Mouse (Mus musculus): ENCODE results near the gene Gm7971. TPM values are rescaled to one million over a fixed set of nuclear protein-coding genes. Genes with fewer than 3 reads are reported as not detected.
"Not testable (repeated sequence)": the region's sequence is repeated elsewhere in the genome, so short reads cannot be mapped to it uniquely, and the experiment has no call there.

Gene Gm7971
- total RNA-seq (2022) = not detected

DNA sequence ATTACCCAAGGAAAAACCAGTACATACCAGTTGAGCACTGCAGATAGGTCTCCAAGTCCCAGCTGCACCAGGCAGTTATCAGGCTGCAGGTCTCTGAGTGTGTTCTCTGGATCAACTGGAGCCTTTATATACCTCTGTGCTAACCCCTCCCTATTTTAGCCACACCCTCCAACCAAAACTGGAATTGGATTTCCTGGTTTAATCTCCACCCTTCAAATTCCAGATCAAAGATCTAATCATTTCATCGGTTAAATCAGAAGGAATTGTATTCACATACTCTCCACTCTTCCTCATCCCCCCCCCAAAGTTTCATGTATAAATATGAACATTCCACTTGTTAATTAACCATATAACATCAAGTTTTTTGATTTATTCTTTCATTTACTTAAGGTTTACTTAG lies at the start of gene Gm7971:
Gene Gm7971, minus strand, starts transcription at position 101 of the 400 bp plus-strand sequence.
- not testable (repeated sequence) for DNase-seq (ENCODE audit: low spot score in 2 of 2)

Other genes with a start within 250 kb of the Gm7971 start
- gene D5Ertd577e, start 138.1 kb downstream of the Gm7971 start, total RNA-seq (2022) = not detected
- gene Gm3286, start 84.1 kb downstream of the Gm7971 start, total RNA-seq (2022) = not detected
- not detected for gene Gm7978, start 141.3 kb upstream of the Gm7971 start, total RNA-seq (2022)
- gene Gm7982, start 147.1 kb upstream of the Gm7971 start, total RNA-seq (2022) = not detected
- not detected for gene E330014E10Rik, start 181.1 kb upstream of the Gm7971 start, total RNA-seq (2022)

Data from gastrocnemius, adult 8-10 months (tissue).